Mouse (Mus musculus) thymus, postnatal 0 days (tissue): ENCODE data around the gene Cpne9. TPM values are rescaled to one million over a fixed set of nuclear protein-coding genes. Genes with fewer than 3 reads are reported as not detected.
"Not testable (repeated sequence)": the region's sequence is repeated elsewhere in the genome, so short reads cannot be mapped to it uniquely, and the experiment has no call there.

ENCODE experiments used
- DNase-seq: peaks from one replicate; pipeline ENCODE4 v3.0.0-alpha.2; 2015; ENCODE audit warnings: low spot score
- polyA plus RNA-seq: library from polyadenylated mRNA; unstranded; fragments of >200 nt; fragmentation: Nextera tagmentation; extraction: Ambion mirVana; gene quantifications from 2 replicates; pipeline ENCODE4 v1.2.1, GENCODE M21; 2015

Cpne9 gene
- polyA plus RNA-seq, 1 experiment from 2014 or later = 0.48 TPM

GRCm38 (mm10) chr6:113289346-113289745 lies 7.2 kb downstream of the Cpne9 start:
- DNase-seq = no peak

GRCm38 (mm10) chr6:113290346-113290745 lies 8.2 kb downstream of the Cpne9 start:
- no peak for DNase-seq

GRCm38 (mm10) chr6:113292938-113293337 lies 10.8 kb downstream of the Cpne9 start:
- no peak for DNase-seq

GRCm38 (mm10) chr6:113296046-113296445 lies 13.9 kb downstream of the Cpne9 start:
- no peak for DNase-seq

GRCm38 (mm10) chr6:113296639-113297038 lies 14.5 kb downstream of the Cpne9 start:
- no peak for DNase-seq

- DNase-seq = no peak
Observed at GRCm38 (mm10) chr6:113301350-113301749, 19.2 kb downstream of the Cpne9 start.

GRCm38 (mm10) chr6:113302258-113302657 lies 20.2 kb downstream of the Cpne9 start:
- peak; percentile 69 for DNase-seq

GRCm38 (mm10) chr6:113306322-113306985 lies 24.3 kb downstream of the Cpne9 start:
- peak; percentile 100 for DNase-seq

GRCm38 (mm10) chr6:113306986-113307349 lies 24.9 kb downstream of the Cpne9 start, which contains the start of gene Brpf1:
Brpf1 (plus strand) TSS chr6:113307137.
- no peak for DNase-seq

GRCm38 (mm10) chr6:113307481-113308121 lies 25.5 kb downstream of the Cpne9 start:
- peak; percentile 58 for DNase-seq

- peak; percentile 19 for DNase-seq
Observed at GRCm38 (mm10) chr6:113308141-113308540, 26.0 kb downstream of the Cpne9 start.

- DNase-seq = no peak
Observed at GRCm38 (mm10) chr6:113315972-113316371, 33.9 kb downstream of the Cpne9 start.

- peak; percentile 99 for DNase-seq
Observed at GRCm38 (mm10) chr6:113326533-113327315, 44.6 kb downstream of the Cpne9 start, which contains the start of gene Ogg1. Ogg1 (plus strand) TSS chr6:113326972.

- no peak for DNase-seq
Observed at GRCm38 (mm10) chr6:113329396-113329795, 47.3 kb downstream of the Cpne9 start.

GRCm38 (mm10) chr6:113330547-113330946 lies 48.4 kb downstream of the Cpne9 start:
- peak; percentile 72 for DNase-seq

- no peak for DNase-seq
Observed at GRCm38 (mm10) chr6:113331721-113332120, 49.6 kb downstream of the Cpne9 start.

GRCm38 (mm10) chr6:113332734-113333133 lies 50.6 kb downstream of the Cpne9 start:
- not testable (repeated sequence) for DNase-seq

GRCm38 (mm10) chr6:113333137-113333950 lies 51.2 kb downstream of the Cpne9 start:
- DNase-seq = no peak

- no peak for DNase-seq
Observed at GRCm38 (mm10) chr6:113334216-113334615, 52.1 kb downstream of the Cpne9 start.

GRCm38 (mm10) chr6:113336852-113337620 lies 54.9 kb downstream of the Cpne9 start:
- no peak for DNase-seq
